24 mouse cellular contexts compared by ENCODE assay signal in genomic region chr14:45291608-45292007, GRCm38 (mm10). TPM values are rescaled to one million over a fixed set of nuclear protein-coding genes. Genes with fewer than 3 reads are reported as not detected.
DNase-seq lines count a peak whose midpoint lies in the region; ATAC-seq and TF ChIP-seq lines count a peak whose summit lies in the region.
"Had no signal": no experiment of that assay in that cellular context is flagged by ENCODE, and none has a peak within 500 bp of the region (broad histone marks: within the 10 kb centered on the region; RNA-seq: fewer than 3 reads in every experiment).

No protein-coding gene starts in this region.

- no peak for ATAC-seq in lung, postnatal 0 days
- ATAC-seq in megakaryocyte progenitor cell, adult 5-6 weeks (replicated peaks; ENCODE audit: poor library complexity) = peak; percentile 83
- ATAC-seq: activated CD4-positive, CD25-positive, alpha-beta regulatory T cell, adult 4 months; CD4-positive, CD25-positive, alpha-beta regulatory T cell, adult 4 months; forebrain, embryonic 13.5 days; forebrain, embryonic 16.5 days; hindbrain, embryonic 16.5 days had no signal

- H3K27ac ChIP-seq in lung, postnatal 0 days (ENCODE audit: low read length) = no peak overlapping the region
- H3K27ac ChIP-seq: forebrain, embryonic 10.5 days; forebrain, embryonic 13.5 days; heart, adult 2 months; heart, embryonic 10.5 days; heart, embryonic 13.5 days; hindbrain, embryonic 13.5 days had no signal

- H3K36me3 ChIP-seq in lung, postnatal 0 days (ENCODE audit: insufficient read depth, low read length) = peaks cover 15% of the 10 kb centered on the region

- WGBS in lung, postnatal 0 days = 75% methylated on average over 4 of the region's 4 CpGs

- no peak for TF ChIP-seq EP300 in lung, postnatal 0 days (IDR thresholded peaks at IDR 0.05)

- intact Hi-C loops in gastrocnemius, postnatal 36 days (cut with DNase I) = loop anchor here (10.0 kb wide), 1 partner anchor 67 kb away; the partner anchor contains the start of gene Txndc16

- no peaks in the 10 kb centered on the region for H3K4me1 ChIP-seq in lung, postnatal 0 days (ENCODE audit: insufficient read depth, low read depth, low read length)
- H3K4me1 ChIP-seq: forebrain, embryonic 10.5 days; forebrain, embryonic 13.5 days; heart, embryonic 10.5 days; heart, embryonic 13.5 days; hindbrain, embryonic 13.5 days had no signal

- no peaks in the 10 kb centered on the region for H3K27me3 ChIP-seq in lung, postnatal 0 days (replicated peaks; ENCODE audit: insufficient read depth, low read length)
- H3K27me3 ChIP-seq: forebrain, embryonic 13.5 days; heart, embryonic 13.5 days; hindbrain, embryonic 13.5 days had no signal

- no peak overlapping the region for H3K4me2 ChIP-seq in lung, postnatal 0 days (replicated peaks; ENCODE audit: low read depth, low read length)
- H3K4me2 ChIP-seq: forebrain, embryonic 13.5 days; heart, embryonic 13.5 days; hindbrain, embryonic 13.5 days had no signal

- H3K9ac ChIP-seq in lung, postnatal 0 days (replicated peaks; ENCODE audit: low read depth) = no peak overlapping the region
- H3K9ac ChIP-seq: forebrain, embryonic 13.5 days; heart, embryonic 13.5 days; hindbrain, embryonic 13.5 days had no signal

- peak; percentile 8 for DNase-seq in lung, postnatal 0 days (ENCODE audit: low spot score)
- no peak for DNase-seq in lung, postnatal 14 days
- peak; percentile 15 for DNase-seq in MN1 (ENCODE audit: low spot score)
- DNase-seq in left cerebral cortex, adult 8-10 months (ENCODE audit: low spot score in 2 of 2) = no peak
- DNase-seq in gastrocnemius, postnatal 36 days = no peak
- no peak for DNase-seq in cerebellum, postnatal 14 days
- DNase-seq: adrenal gland, adult 8-10 months; adrenal gland, postnatal 25 days; cerebellum, adult 11-12 months; cerebellum, adult 8-10 months; cerebellum, postnatal 10 days; gastrocnemius, postnatal 10 days; heart, adult 2 months; heart, postnatal 14 days had no signal

- TF ChIP-seq CTCF in lung, postnatal 0 days (IDR thresholded peaks at IDR 0.05) = no peak

- no peak overlapping the region for H3K4me3 ChIP-seq in lung, postnatal 0 days (ENCODE audit: low read depth, low read length)
- H3K4me3 ChIP-seq: forebrain, embryonic 10.5 days; forebrain, embryonic 13.5 days; heart, adult 2 months; heart, embryonic 10.5 days; heart, embryonic 13.5 days; hindbrain, embryonic 13.5 days had no signal

- no peaks in the 10 kb centered on the region for H3K9me3 ChIP-seq in lung, postnatal 0 days (ENCODE audit: low read length)
- H3K9me3 ChIP-seq: forebrain, embryonic 10.5 days; forebrain, embryonic 13.5 days; heart, embryonic 10.5 days; heart, embryonic 13.5 days; hindbrain, embryonic 13.5 days had no signal

RNA-seq across cellular contexts. Expression of gene Ero1l, which starts 27.0 kb away (rescaled TPM):
- 24.5 and 24.9 TPM in 2 replicates for polyA plus RNA-seq in lung, postnatal 0 days (2015; fragmentation: Nextera tagmentation; extraction: Ambion mirVana)
- 137 and 148 TPM in 2 replicates for total RNA-seq in megakaryocyte progenitor cell, adult 5-6 weeks (2015)
- 72.8 and 86.0 TPM in 2 replicates for total RNA-seq in megakaryocyte progenitor cell, adult 5-6 weeks (2017)
- total RNA-seq in left cerebral cortex, adult 8-10 months (2022) = 10 to 100 TPM; 36.7 to 51.6 (median 40.7) TPM
- total RNA-seq in gastrocnemius, postnatal 36 days (2021) = 1 to 10 TPM; 3.7 to 7.3 TPM

RNA-seq across cellular contexts. Expression of gene Psmc6, which starts 38.0 kb away (rescaled TPM):
- polyA plus RNA-seq in lung, postnatal 0 days (2015; fragmentation: Nextera tagmentation; extraction: Ambion mirVana) = 82.1 and 94.4 TPM in 2 replicates
- 158 and 168 TPM in 2 replicates for total RNA-seq in megakaryocyte progenitor cell, adult 5-6 weeks (2015)
- total RNA-seq in megakaryocyte progenitor cell, adult 5-6 weeks (2017) = 186 and 238 TPM in 2 replicates
- total RNA-seq in left cerebral cortex, adult 8-10 months (2022) = 100 to 1,000 TPM in 2 of 4 experiments, 10 to 100 TPM in 2; 94.9 to 116 (median 98.8) TPM
- total RNA-seq in gastrocnemius, postnatal 36 days (2021) = 100 to 1,000 TPM in 1 of 2 experiments, 10 to 100 TPM in 1; 87.4 to 103 TPM

RNA-seq across cellular contexts. Expression of gene Styx, which starts 59.3 kb away (rescaled TPM):
- polyA plus RNA-seq in lung, postnatal 0 days (2015; fragmentation: Nextera tagmentation; extraction: Ambion mirVana) = 75.1 and 79.7 TPM in 2 replicates
- total RNA-seq in megakaryocyte progenitor cell, adult 5-6 weeks (2015) = 44.6 and 51.5 TPM in 2 replicates
- 18.7 and 19.7 TPM in 2 replicates for total RNA-seq in megakaryocyte progenitor cell, adult 5-6 weeks (2017)
- 10 to 100 TPM; 13.7 to 20.5 (median 18.9) TPM for total RNA-seq in left cerebral cortex, adult 8-10 months (2022)
- total RNA-seq in gastrocnemius, postnatal 36 days (2021) = 10 to 100 TPM; 57.6 to 61.3 TPM

Comparison
In these comparisons a context has a peak if more than half of its experiments do, and no peak if none do; other contexts are left out.
1. DNase-seq: peak in lung, postnatal 0 days (single experiment) and MN1 (single experiment); none in lung, postnatal 14 days (single experiment), left cerebral cortex, adult 8-10 months (0 of 2), gastrocnemius, postnatal 36 days (0 of 2) and cerebellum, postnatal 14 days (0 of 2).
2. RNA of gene Ero1l, which starts 27.0 kb away (total RNA-seq): 72.8 to 148 TPM in megakaryocyte progenitor cell, adult 5-6 weeks and 36.7 to 51.6 TPM in left cerebral cortex, adult 8-10 months; 3.7 to 7.3 TPM in gastrocnemius, postnatal 36 days; every median in the first group is over 4 times any median in the second.